Mouse (Mus musculus): ENCODE measurements around the gene Snapc2.

Gene Snapc2

DNA sequence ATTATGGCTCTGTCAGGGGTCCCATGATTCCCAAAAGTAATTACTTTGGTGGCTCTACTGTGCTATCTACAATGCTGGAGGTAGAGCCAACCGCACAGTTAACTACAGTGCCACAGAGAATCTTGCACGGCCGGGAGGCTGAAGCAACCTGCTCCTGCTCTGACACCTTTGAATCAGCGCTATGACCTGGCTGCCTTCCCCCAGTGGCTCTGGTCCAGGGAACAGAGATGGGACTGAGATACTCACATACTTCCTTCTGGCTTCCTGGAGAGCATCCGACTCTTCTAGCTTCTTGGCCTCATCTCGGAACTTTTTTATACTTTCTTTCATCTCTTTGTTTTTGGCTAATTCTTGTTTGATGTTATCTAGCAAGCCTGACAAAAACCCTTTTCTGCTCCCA lies 16.7 kb downstream of the Snapc2 start:
- no peak for DNase-seq

DNA sequence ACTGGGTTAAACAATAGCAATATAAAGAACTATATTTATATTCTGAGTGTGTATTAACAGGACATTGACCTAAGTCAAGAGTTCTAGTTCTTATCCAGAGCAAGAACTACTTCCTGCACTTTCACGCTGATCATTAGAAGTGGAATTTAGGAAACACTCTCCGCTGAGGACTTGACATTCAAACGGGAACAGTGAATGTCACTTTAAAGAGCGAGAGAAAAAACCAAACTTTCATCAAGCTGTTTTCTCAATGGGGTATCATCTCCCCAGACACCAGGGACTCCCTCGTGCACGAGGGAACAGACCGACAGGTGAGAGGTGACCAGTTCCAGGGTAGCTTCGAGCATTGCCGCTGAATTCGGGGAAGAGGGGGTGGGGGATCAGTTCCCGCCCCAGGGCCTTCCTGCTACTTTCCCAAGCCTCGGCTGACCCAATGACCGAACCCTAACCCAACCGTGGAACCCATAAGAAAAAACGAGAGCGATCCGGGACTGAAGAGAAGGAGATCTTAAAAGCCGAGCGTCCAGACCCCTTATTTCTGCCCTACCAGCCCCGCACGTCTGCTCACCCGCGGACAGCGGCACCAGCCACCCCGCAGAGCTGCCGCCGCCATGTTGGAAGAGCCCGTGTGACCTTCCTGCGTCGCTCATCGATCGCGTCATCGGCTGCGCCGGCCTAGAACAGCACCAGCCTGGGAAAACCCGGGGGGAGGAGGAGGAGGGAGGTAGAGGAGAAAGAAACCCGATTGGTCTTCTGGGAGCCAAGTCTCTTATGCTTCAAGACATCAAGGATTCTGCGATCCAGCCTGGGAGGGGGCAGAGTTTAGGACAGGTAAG lies 22.6 kb downstream of the Snapc2 start, which contains the start of gene Timm44:
Gene Timm44, minus strand, starts transcription at position 639 of the 836 bp plus-strand sequence.
- peak; percentile 87 to 89 for DNase-seq

- DNase-seq: no peak
Measured at GRCm38 (mm10) chr8:4276111-4276465, 23.2 kb downstream of the Snapc2 start.

DNA sequence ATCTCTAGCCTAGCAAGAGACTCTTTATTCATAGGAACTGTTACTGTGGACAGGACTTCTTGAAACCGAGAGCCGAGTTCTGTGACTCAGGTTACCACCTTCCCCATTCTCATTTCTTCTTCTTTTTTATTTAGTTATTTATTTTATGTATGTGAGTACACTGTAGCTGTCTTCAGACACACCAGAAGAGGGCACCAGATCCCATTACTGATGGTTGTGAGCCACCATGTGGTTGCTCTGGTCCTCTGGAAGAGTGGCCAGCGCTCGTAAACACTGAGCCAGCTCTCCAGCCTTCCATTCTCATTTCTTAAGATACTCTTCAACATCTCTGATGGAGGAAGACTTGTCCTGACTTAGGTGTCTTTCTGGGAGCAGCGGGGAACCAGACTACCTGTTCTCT lies 39.9 kb downstream of the Snapc2 start:
- no peak for DNase-seq

DNA sequence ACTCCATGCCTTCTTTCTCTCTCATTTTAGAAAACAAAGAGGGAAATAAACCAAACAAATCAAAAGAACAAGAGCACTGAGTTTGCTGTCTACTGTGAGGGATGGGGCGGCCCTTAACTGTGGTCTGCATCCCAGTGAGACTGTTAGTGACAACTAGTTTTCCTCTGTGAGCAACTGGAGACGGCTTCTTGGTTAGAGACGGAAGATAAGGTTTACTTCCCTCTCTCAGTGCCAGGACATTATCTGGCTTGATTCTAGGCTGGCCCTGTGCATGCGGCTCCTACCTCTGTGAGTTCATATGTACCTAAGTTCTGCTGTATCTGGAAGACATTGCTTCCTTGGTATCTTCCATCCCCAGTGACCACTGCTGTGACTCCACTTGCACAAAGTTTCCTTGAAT lies 44.9 kb downstream of the Snapc2 start:
- no peak for DNase-seq

DNA sequence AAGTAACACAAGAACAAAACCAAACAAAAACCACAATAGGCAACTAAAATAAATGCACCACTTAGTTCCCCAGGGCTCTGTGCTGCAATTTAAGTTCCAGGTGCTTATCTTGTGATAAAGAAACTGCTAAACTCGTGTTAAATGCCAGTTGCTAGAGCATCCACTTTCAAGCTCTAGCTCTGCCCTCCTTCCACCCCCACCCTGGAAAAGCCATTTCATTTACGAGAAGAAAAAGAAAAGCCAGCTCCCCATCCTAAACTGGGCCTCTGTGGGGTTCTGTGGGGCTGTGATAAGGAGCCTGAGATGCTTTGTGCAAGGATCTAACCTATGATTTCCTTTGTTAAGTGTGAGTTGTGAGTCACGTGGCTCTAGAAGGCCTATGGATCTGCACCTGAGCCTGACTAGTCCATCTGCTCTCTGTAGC lies 51.3 kb downstream of the Snapc2 start:
- DNase-seq: no peak

All from thymus, adult 18-20 months (tissue).